Mouse (Mus musculus) spleen, adult 2 months (tissue): ENCODE results near the gene Ptprh.

ENCODE experiments used
- CTCF ChIP-seq: fragments of 200-500 bp; IDR thresholded peaks from 2 replicates; pipeline ENCODE4 v1.5.1; 2011; ENCODE audit warnings: mild to moderate bottlenecking, inconsistent platforms; ENCODE audit not compliant: insufficient read depth, insufficient read length, insufficient replicate concordance; ENCODE audit errors: extremely low read depth
- POLR2A ChIP-seq: fragments of 200-500 bp; IDR thresholded peaks from 2 replicates; pipeline ENCODE4 v1.6.1; 2011; ENCODE audit warnings: low read depth, low read length, inconsistent platforms

DNA sequence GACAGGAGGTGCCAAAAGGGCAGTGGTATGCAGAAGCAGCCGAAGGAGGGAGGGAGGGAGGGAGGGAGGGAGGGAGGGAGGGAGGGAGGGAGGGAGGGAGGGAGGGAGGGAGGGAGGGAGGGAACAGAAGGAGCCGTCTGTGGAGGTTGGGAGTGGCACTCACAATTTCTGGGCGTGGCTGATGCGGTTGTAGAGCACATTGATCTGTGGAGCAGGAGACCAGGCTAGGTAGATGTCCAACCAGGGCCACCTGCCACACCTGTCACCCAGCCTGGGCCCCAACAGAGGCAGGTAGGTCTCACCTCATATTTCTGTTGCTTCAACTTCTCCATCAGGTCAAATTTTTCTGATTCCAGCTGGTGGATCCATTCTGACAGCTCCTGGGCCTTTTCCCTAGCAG is 96.6 kb downstream of the Ptprh start:
- TF ChIP-seq POLR2A: no peak
- TF ChIP-seq CTCF: no peak
